Mouse (Mus musculus): ENCODE measurements around the gene Evi2. TPM values are rescaled to one million over a fixed set of nuclear protein-coding genes. Genes with fewer than 3 reads are reported as not detected.

The Evi2 gene
- total RNA-seq, 2 experiments from 2014 or later: 0.18 to 0.27 TPM

- no peak for DNase-seq
Measured at GRCm38 (mm10) chr11:79524310-79524575, 6.1 kb downstream of the Evi2 start.

DNA sequence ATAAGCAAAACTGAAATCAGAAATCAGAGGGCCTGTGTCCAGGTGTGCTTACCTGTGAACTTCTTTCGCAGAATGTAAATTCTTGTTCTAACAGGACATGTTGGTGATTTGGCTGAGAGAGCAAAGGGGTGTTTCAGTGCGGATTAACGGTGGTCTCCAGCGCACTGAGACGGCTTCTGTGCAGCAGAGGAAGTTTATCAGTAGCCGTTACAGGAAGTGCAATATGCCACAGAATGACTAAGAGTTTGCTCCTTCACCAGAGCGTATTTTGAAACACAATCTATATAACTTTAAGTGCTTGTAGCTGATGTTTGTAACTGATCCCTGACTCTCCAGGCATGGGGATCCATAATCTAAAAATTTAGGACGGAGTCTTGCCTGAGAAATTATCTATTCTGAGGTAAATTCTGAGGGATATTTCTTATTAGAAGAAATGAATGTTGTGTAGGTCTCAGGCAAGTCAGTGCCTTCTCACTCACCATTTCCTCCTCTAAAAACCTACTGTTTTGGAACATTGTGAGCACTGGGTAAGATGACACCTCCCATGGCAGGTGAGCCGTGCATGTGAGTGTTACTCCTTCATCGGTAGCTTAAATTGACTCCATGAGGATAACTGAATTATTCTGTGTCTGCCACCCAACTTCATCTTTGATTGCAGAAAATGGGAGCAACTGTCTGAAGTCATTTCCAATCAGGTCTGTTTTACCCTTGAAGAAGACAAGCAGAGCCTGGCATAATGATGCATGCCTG is 6.7 kb downstream of the Evi2 start, which contains the start of gene Evi2b:
TSS of gene Evi2b (minus strand) at position 203 of the 750 bp plus-strand sequence.
- no peak for DNase-seq

GRCm38 (mm10) chr11:79522944-79523343 is 7.4 kb downstream of the Evi2 start:
- no peak for DNase-seq

DNA sequence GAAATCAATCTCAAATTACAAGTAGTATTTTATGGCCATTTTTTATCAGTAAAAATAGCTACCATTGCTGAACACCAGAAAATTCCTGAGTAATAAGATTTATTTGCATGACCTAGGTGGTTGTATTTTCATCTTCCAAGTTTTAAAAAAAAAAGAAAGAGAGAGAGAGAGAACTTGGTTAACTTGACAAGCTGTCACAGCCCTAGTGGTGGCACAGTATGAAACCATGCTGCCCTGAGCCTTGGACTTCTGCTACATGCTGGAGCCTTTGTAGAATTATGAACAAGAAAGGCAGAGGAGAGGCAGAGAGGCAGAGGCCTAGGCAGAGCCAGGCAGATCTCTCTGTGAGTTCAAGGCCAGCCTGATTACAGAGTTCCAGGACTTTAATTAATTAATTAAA is 8.5 kb downstream of the Evi2 start:
- no peak for DNase-seq

DNA sequence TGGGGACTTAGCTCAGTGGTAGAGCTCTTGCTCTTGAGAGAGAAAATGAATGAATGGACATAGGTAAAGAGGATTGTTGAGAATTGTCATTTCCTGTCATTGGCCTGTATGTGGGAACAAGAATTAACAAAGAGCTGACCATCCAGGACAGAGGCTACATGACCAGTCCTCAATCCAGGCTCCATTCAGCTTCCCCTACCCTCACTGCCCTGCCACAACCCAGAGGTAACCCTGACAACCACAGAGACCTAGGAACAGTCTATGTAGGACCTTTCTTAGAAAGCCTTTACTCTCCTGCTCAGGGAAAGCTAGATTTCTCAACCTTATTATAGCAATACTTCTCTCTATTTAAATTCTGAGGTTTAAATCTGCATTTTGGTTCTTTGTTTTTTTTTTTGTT is 9.6 kb downstream of the Evi2 start:
- DNase-seq: no peak

- no peak for DNase-seq
Measured at GRCm38 (mm10) chr11:79519878-79520291, 10.5 kb downstream of the Evi2 start.

- DNase-seq: no peak
Measured at GRCm38 (mm10) chr11:79519299-79519698, 11.1 kb downstream of the Evi2 start.

- no peak for DNase-seq
Measured at GRCm38 (mm10) chr11:79515798-79516197, 14.6 kb downstream of the Evi2 start.

DNA sequence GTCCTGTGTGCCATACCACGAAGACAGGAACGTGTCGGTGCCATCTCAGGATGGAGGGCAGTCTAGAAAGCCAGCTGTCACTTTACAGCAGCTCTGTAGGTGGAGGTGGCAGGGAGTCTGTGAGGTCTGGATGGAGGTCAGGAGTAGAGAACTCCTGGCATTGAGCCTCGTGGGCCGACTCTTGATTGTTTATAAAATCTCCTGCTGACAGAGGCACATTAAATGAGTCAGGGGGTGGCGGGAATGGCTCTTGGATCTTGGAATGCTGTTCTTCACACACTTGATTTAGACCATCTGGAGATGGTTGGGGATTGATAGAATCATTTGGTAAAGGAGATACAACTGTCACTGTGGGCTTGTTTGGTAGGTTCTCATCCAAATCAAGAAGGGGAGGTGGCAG is 15.1 kb downstream of the Evi2 start:
- DNase-seq: no peak

- no peak for DNase-seq
Measured at GRCm38 (mm10) chr11:79511970-79512369, 18.4 kb downstream of the Evi2 start.

DNA sequence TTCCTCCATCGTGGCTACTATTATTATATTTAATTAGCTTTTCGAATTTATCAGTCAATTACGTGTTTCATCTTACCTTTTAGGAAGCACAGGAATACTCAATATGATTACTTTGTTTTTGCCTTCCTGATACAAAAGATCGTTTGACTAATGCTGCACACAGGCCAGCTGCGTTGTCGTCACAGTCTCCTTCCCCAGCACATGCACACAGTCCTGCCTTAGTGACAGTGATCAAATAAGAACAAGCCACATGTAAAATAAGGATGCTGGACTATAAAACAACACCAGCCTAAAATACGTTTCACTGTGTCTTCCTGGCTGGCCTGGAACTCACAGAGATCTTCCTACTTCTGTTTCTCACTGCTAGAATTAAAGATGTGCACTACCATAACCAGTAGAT is 25.9 kb downstream of the Evi2 start:
- no peak for DNase-seq

DNA sequence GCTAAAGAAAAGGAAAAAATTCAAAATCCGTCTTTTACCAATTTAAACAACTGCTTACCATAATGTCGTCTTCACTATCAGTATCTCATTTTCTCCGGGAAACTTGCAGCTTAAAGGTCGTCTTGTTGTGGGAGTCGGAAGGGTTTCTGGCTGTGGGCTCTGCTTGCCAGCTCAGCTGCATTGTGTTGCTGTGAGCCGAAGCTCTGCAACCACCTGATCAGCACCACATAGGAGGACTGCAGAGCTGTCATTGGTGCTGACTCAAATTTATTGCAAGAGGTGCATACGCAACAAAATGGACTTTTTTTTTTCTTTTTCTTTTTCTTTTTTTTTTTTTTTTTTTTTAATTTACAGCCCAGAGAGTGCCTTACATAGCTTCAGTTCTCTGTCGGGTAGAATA is 26.5 kb downstream of the Evi2 start, which contains the start of gene Omg:
TSS of gene Omg (minus strand) at position 240 of the 400 bp plus-strand sequence.
- peak; percentile 22 for DNase-seq

- no peak for DNase-seq
Measured at GRCm38 (mm10) chr11:79502917-79503316, 27.5 kb downstream of the Evi2 start.

DNA sequence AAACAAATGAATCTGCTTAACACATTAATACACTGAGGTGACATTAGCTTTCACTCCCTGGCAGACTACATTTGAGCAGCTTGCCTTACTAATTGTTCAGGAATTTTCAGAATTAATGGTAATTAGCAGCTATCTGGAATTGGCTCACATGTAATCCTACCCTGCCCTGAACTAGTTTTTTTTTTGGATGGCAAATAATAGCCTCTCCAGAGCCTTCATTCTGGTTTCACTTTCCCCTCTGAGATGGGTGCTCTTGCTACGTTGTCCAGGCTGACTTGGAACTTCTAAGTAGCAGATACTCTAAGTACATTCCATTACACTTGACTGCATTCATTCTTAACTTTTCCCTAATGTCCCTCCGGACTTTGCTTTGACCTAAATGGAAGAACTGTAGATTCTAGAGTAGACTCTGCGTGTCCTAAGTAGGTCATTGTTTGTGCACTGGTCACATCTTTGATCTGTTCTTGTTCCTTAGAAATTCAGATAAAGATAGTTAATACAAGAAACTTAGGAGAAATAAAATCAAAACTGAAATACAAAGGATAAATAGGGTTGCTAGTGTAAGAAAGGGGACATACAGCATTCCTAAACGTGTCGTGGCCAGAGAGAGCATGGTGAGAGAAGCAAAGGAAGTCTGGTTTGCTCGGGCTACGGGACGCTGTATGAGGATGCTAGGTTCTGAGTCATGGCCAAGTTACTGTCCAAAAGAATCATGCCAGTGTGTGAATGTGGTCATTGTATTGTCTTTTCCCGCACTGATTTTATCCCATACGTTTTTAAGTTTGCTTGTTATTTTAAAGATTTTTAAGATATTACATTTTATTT is 35.2 kb downstream of the Evi2 start:
- DNase-seq: no peak

DNA sequence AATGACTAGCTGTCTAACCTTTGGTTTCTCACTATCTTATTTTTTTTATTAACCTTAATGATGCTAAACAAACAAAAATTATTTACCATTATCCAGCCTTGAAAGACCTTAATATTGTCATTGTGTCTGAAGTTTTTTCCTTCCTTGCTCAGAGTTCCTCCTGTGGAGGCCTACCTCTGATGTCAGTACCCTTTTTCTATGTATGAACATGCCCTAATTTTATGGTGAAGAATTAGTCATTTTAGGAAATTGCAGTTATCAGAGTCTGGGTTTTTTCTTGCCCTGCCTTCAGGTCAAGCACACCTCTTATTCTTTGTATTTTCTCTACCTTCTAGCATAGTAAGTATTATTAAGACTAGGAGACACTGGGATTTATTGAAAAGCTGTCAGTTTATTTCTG is 45.7 kb downstream of the Evi2 start:
- DNase-seq: no peak

- DNase-seq: no peak
Measured at GRCm38 (mm10) chr11:79483876-79484528, 46.4 kb downstream of the Evi2 start.

GRCm38 (mm10) chr11:79483392-79483791 is 47.0 kb downstream of the Evi2 start:
- no peak for DNase-seq

GRCm38 (mm10) chr11:79468097-79468496 is 62.3 kb downstream of the Evi2 start:
- DNase-seq: no peak

Other genes starting within 250 kb of the Evi2 start
- gene Gm9964, start 233.7 kb downstream of the Evi2 start, total RNA-seq (2021): not detected
- gene Nf1, start 190.9 kb downstream of the Evi2 start, total RNA-seq (2021): 10 to 100 TPM; 41.3 to 62.7 TPM
- 1 to 10 TPM; 4.9 to 5.4 TPM for gene Omg, start 26.5 kb downstream of the Evi2 start, total RNA-seq (2021)
- gene Evi2b, start 6.8 kb downstream of the Evi2 start, total RNA-seq (2021): 1 to 10 TPM; 3.6 to 3.7 TPM
- 1 to 10 TPM; 2.3 to 3.0 TPM for gene Evi2a, start within 50 bp of the Evi2 start, total RNA-seq (2021)
- 1 to 10 TPM; 5.1 to 5.9 TPM for gene Rab11fip4, start 60.6 kb upstream of the Evi2 start, total RNA-seq (2021)

All from adrenal gland, postnatal 10 days (tissue).